Mouse (Mus musculus) inflammation-experienced regulatory T-cells (primary cell): Measurements from ENCODE around the gene Rhob. TPM values are rescaled to one million over a fixed set of nuclear protein-coding genes. Genes with fewer than 3 reads are reported as not detected.

Experiments used
- polyA plus RNA-seq, 2 experiments: library from polyadenylated mRNA; unstranded; fragments of 100-300 nt; shearing (Covaris generic); gene quantifications; one replicate each; pipeline ENCODE4 v1.2.1; 2017

Rhob gene
- polyA plus RNA-seq = 10 to 100 TPM in 1 of 2 experiments, 1 to 10 TPM in 1; 5.8 to 13.3 TPM

DNA sequence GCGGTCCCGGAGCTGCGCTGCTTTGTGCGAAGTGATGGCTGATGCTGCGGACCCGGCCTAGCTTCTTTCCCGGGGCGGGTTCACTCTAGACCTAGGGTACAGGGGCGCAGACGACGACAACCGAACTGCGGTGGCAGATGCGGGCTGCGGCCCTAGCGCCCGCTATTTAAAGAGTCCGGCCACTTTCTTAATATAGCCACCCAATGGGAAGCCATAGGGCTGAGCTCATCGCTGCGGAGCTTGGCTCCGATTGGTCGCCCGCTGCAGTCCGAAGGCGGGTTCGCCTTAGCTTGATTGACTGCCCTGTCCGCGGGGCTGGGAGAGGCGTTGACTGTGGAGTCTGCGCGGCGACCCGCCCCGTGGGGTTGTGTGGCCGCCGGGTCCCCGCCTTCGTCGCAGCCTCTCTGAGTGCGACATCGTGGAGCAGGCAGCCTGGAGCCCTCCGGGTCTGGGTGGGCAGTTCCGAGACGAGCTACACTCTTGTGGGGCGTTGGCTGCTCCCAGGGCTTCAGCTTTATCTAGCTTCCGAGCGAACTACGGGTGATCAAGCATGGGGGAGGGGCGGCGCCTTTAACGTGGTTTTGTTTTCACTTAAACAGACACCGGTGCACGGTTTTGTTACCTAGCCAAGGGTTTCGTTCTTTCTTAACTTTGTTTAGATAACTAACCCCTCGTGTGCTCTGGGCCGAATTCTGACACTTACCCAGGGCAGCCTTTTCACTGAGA lies at the start of gene Rhob:
Gene Rhob, minus strand, starts transcription at position 139 of the 726 bp plus-strand sequence.

Other genes starting within 250 kb of the Rhob start
- under 1 TPM; 0.11 to 0.40 TPM for gene Gdf7, start 198.1 kb downstream of the Rhob start, polyA plus RNA-seq
- gene Hs1bp3, start 186.6 kb downstream of the Rhob start, polyA plus RNA-seq = 10 to 100 TPM in 1 of 2 experiments, 1 to 10 TPM in 1; 9.1 to 10.3 TPM
- not detected for gene Slc7a15, start 99.1 kb upstream of the Rhob start, polyA plus RNA-seq
- gene Pum2, start 174.1 kb upstream of the Rhob start, polyA plus RNA-seq = 10 to 100 TPM in 1 of 2 experiments, 1 to 10 TPM in 1; 7.9 to 11.7 TPM